Mouse (Mus musculus) heart, embryonic 16.5 days (tissue): Measurements from ENCODE around the gene Olfr1200. TPM values are rescaled to one million over a fixed set of nuclear protein-coding genes. Genes with fewer than 3 reads are reported as not detected.

Experiments
- ATAC-seq: fragments of 200-750 bp; cut with Nextera tagmentation; replicated peaks from 2 replicates; pipeline ENCODE4 v1.8.0; 2017; ENCODE audit warnings: moderate number of reproducible peaks; ENCODE audit not compliant: insufficient read depth, low FRiP score; ENCODE audit errors: extremely low read depth
- H3K27ac ChIP-seq: fragments of 300-500 bp; sonication (generic); 2 replicates; pipeline ENCODE4 v1.5.1; 2014; ENCODE audit warnings: mild to moderate bottlenecking, low read length, control low read depth, moderate library complexity
- H3K27me3 ChIP-seq: fragments of 300-500 bp; sonication (generic); 2 replicates; pipeline ENCODE4 v1.6.1; 2014; ENCODE audit warnings: low read length, mixed read lengths; ENCODE audit not compliant: control insufficient read depth, insufficient read depth
- H3K36me3 ChIP-seq: fragments of 300-500 bp; sonication (generic); 2 replicates; pipeline ENCODE4 v1.6.1; 2014; ENCODE audit not compliant: control insufficient read depth, insufficient read depth
- H3K4me1 ChIP-seq: fragments of 300-500 bp; sonication (generic); 2 replicates; pipeline ENCODE4 v1.6.1; 2014; ENCODE audit warnings: low read length, mixed read lengths; ENCODE audit not compliant: control insufficient read depth, insufficient read depth
- H3K4me2 ChIP-seq: fragments of 300-500 bp; sonication (generic); 2 replicates; pipeline ENCODE4 v1.6.1; 2014; ENCODE audit warnings: low read depth, mild to moderate bottlenecking, control low read depth, low read length
- H3K4me3 ChIP-seq: fragments of 300-500 bp; sonication (generic); 2 replicates; pipeline ENCODE4 v1.5.1; 2014; ENCODE audit warnings: mild to moderate bottlenecking, control low read depth, low read length
- H3K9ac ChIP-seq: fragments of 300-500 bp; sonication (generic); 2 replicates; pipeline ENCODE4 v1.6.1; 2014; ENCODE audit warnings: low read length, control low read depth
- H3K9me3 ChIP-seq: fragments of 300-500 bp; sonication (generic); replicated peaks from 2 replicates; pipeline ENCODE4 v1.6.1; 2016; ENCODE audit warnings: low read length; ENCODE audit not compliant: control insufficient read depth
- WGBS: fragments of 180-500 bp; shearing (Covaris S2); extraction: QIAGEN DNeasy Blood & Tissue Kit; methylation state at CpG from one replicate; pipeline ENCODE4 v1.1.7; 2014; 5-methylcytosine and 5-hydroxymethylcytosine counted together
- polyA plus RNA-seq: library from polyadenylated mRNA; unstranded; fragments of >200 nt; fragmentation: Nextera tagmentation; extraction: Ambion mirVana; gene quantifications from 2 replicates; pipeline ENCODE4 v1.2.1, GENCODE M21; 2015

Olfr1200 gene
- not detected in 2 replicates for polyA plus RNA-seq

- no peaks in the 10 kb centered on the region for H3K4me1 ChIP-seq
- H3K36me3 ChIP-seq = no peaks in the 10 kb centered on the region
- no peak within 1 kb of the TSS for H3K9ac ChIP-seq
- no peak within 1 kb of the TSS for H3K4me3 ChIP-seq
- WGBS = 61% methylated on average over 2 of the region's 2 CpGs
- no peak within 1 kb of the TSS for H3K4me2 ChIP-seq
- no peaks in the 10 kb centered on the region for H3K9me3 ChIP-seq
- H3K27me3 ChIP-seq = no peaks in the 10 kb centered on the region
- ATAC-seq = no peak
- no peak within 1 kb of the TSS for H3K27ac ChIP-seq
These were observed at the start of gene Olfr1200 for GRCm38 (mm10) chr2:88770388-88770787. Gene Olfr1200 (minus strand): TSS chr2:88770488.

GRCm38 (mm10) chr2:88814196-88814595, 43.9 kb upstream of the Olfr1200 start, which contains the start of gene Olfr1202:
Gene Olfr1202 (plus strand): TSS chr2:88814496.
- no peak within 1 kb of the TSS for H3K27ac ChIP-seq
- no peak within 1 kb of the TSS for H3K9ac ChIP-seq
- WGBS = 76% methylated on average over 1 of the region's 1 CpGs
- no peaks in the 10 kb centered on the region for H3K27me3 ChIP-seq
- no peaks in the 10 kb centered on the region for H3K4me1 ChIP-seq
- no peaks in the 10 kb centered on the region for H3K36me3 ChIP-seq
- no peak within 1 kb of the TSS for H3K4me2 ChIP-seq
- H3K9me3 ChIP-seq = no peaks in the 10 kb centered on the region
- H3K4me3 ChIP-seq = no peak within 1 kb of the TSS
- no peak for ATAC-seq

- Histone ChIP-seq H3K4me2 (no peak within 1 kb of the TSS), H3K9me3 (no peaks in the 10 kb centered on the region), H3K27ac (no peak within 1 kb of the TSS), H3K4me3 (no peak within 1 kb of the TSS), H3K4me1 (no peaks in the 10 kb centered on the region), H3K9ac (no peak within 1 kb of the TSS), H3K27me3 (no peaks in the 10 kb centered on the region), H3K36me3 (no peaks in the 10 kb centered on the region)
- WGBS = 76% methylated on average over 6 of the region's 6 CpGs
- no peak for ATAC-seq
These were observed 22.4 kb upstream of the Olfr1200 start, which contains the start of gene Olfr1201 for GRCm38 (mm10) chr2:88792736-88793135. Gene Olfr1201 (plus strand): TSS chr2:88793036.

GRCm38 (mm10) chr2:88760369-88760768, 9.9 kb downstream of the Olfr1200 start, which contains the start of gene Olfr1199:
Gene Olfr1199 (minus strand): TSS chr2:88760469.
- H3K27ac ChIP-seq = no peak within 1 kb of the TSS
- no peak for ATAC-seq
- no peaks in the 10 kb centered on the region for H3K9me3 ChIP-seq
- H3K4me1 ChIP-seq = no peaks in the 10 kb centered on the region
- 81% methylated on average over 2 of the region's 2 CpGs for WGBS
- no peak within 1 kb of the TSS for H3K9ac ChIP-seq
- H3K36me3 ChIP-seq = no peaks in the 10 kb centered on the region
- no peak within 1 kb of the TSS for H3K4me2 ChIP-seq
- H3K4me3 ChIP-seq = no peak within 1 kb of the TSS
- no peaks in the 10 kb centered on the region for H3K27me3 ChIP-seq

- H3K4me1 ChIP-seq = no peaks in the 10 kb centered on the region
- 79% methylated on average over 2 of the region's 2 CpGs for WGBS
- H3K4me3 ChIP-seq = no peak within 1 kb of the TSS
- H3K9me3 ChIP-seq = no peaks in the 10 kb centered on the region
- no peak within 1 kb of the TSS for H3K27ac ChIP-seq
- H3K36me3 ChIP-seq = no peaks in the 10 kb centered on the region
- no peak within 1 kb of the TSS for H3K4me2 ChIP-seq
- H3K27me3 ChIP-seq = no peaks in the 10 kb centered on the region
- no peak within 1 kb of the TSS for H3K9ac ChIP-seq
- no peak for ATAC-seq
These were observed 19.0 kb downstream of the Olfr1200 start, which contains the start of gene Olfr1198 for GRCm38 (mm10) chr2:88751270-88751669. Gene Olfr1198 (minus strand): TSS chr2:88751370.

- Histone ChIP-seq H3K4me2 (no peak overlapping the region), H3K9ac (no peak overlapping the region), H3K4me1 (no peaks in the 10 kb centered on the region), H3K36me3 (no peaks in the 10 kb centered on the region), H3K27ac (no peak overlapping the region), H3K9me3 (no peaks in the 10 kb centered on the region), H3K27me3 (no peaks in the 10 kb centered on the region), H3K4me3 (no peak overlapping the region)
- no peak for ATAC-seq
- 72% methylated on average over 3 of the region's 3 CpGs for WGBS
These were observed 26.9 kb downstream of the Olfr1200 start for GRCm38 (mm10) chr2:88743379-88743778.

GRCm38 (mm10) chr2:88732266-88732665, 38.0 kb downstream of the Olfr1200 start, which contains the start of gene Olfr1197:
Gene Olfr1197 (minus strand): TSS chr2:88732366.
- no peaks in the 10 kb centered on the region for H3K4me1 ChIP-seq
- no peak within 1 kb of the TSS for H3K27ac ChIP-seq
- no peak for ATAC-seq
- H3K9me3 ChIP-seq = no peaks in the 10 kb centered on the region
- H3K4me2 ChIP-seq = no peak within 1 kb of the TSS
- no peak within 1 kb of the TSS for H3K9ac ChIP-seq
- no peaks in the 10 kb centered on the region for H3K36me3 ChIP-seq
- H3K4me3 ChIP-seq = no peak within 1 kb of the TSS
- 67% methylated on average over 1 of the region's 1 CpGs for WGBS
- H3K27me3 ChIP-seq = no peaks in the 10 kb centered on the region

Other genes starting within 250 kb of the Olfr1200 start
- not detected in 2 replicates for gene Olfr1188, start 213.6 kb downstream of the Olfr1200 start, polyA plus RNA-seq
- not detected in 2 replicates for gene Olfr1189, start 184.0 kb downstream of the Olfr1200 start, polyA plus RNA-seq
- gene Olfr1191-ps1, start 129.9 kb downstream of the Olfr1200 start, polyA plus RNA-seq = not detected in 2 replicates
- gene Olfr1192-ps1, start 122.0 kb downstream of the Olfr1200 start, polyA plus RNA-seq = not detected in 2 replicates
- not detected in 2 replicates for gene Olfr1193, start 94.9 kb downstream of the Olfr1200 start, polyA plus RNA-seq
- not detected in 2 replicates for gene Olfr1195, start 81.3 kb downstream of the Olfr1200 start, polyA plus RNA-seq
- gene Olfr1196, start 65.9 kb downstream of the Olfr1200 start, polyA plus RNA-seq = not detected in 2 replicates
- gene Olfr1197, start 38.1 kb downstream of the Olfr1200 start, polyA plus RNA-seq = not detected in 2 replicates
- gene Olfr1198, start 19.1 kb downstream of the Olfr1200 start, polyA plus RNA-seq = not detected in 2 replicates
- not detected in 2 replicates for gene Olfr1199, start 10.0 kb downstream of the Olfr1200 start, polyA plus RNA-seq
- not detected in 2 replicates for gene Olfr1201, start 22.5 kb upstream of the Olfr1200 start, polyA plus RNA-seq
- gene Olfr1202, start 44.0 kb upstream of the Olfr1200 start, polyA plus RNA-seq = not detected in 2 replicates
- not detected in 2 replicates for gene Olfr1205, start 59.2 kb upstream of the Olfr1200 start, polyA plus RNA-seq
- gene Olfr1204, start 78.8 kb upstream of the Olfr1200 start, polyA plus RNA-seq = not detected in 2 replicates
- gene Olfr1206, start 92.7 kb upstream of the Olfr1200 start, polyA plus RNA-seq = not detected in 2 replicates
- not detected in 2 replicates for gene Olfr1208, start 131.8 kb upstream of the Olfr1200 start, polyA plus RNA-seq
- gene Olfr1209, start 144.7 kb upstream of the Olfr1200 start, polyA plus RNA-seq = not detected in 2 replicates
- gene Olfr1211, start 167.6 kb upstream of the Olfr1200 start, polyA plus RNA-seq = not detected in 2 replicates
- not detected in 2 replicates for gene Olfr1212, start 183.5 kb upstream of the Olfr1200 start, polyA plus RNA-seq
- gene Gm13762, start 209.8 kb upstream of the Olfr1200 start, polyA plus RNA-seq = not detected in 2 replicates
- gene Olfr1214, start 222.2 kb upstream of the Olfr1200 start, polyA plus RNA-seq = not detected in 2 replicates
- gene Olfr1215, start 236.5 kb upstream of the Olfr1200 start, polyA plus RNA-seq = not detected in 2 replicates
- not detected in 2 replicates for gene Olfr1216, start 247.9 kb upstream of the Olfr1200 start, polyA plus RNA-seq